Mouse (Mus musculus) neural tube, embryonic 15.5 days (tissue): ENCODE measurements around the gene Cldn7. TPM values are rescaled to one million over a fixed set of nuclear protein-coding genes. Genes with fewer than 3 reads are reported as not detected.
"Not testable (repeated sequence)": the region's sequence is repeated elsewhere in the genome, so short reads cannot be mapped to it uniquely, and the experiment has no call there.

ENCODE experiments used
- ATAC-seq: fragments of 200-750 bp; cut with Nextera tagmentation; 2 replicates; pipeline ENCODE4 v1.8.0; 2017; ENCODE audit warnings: mild to moderate bottlenecking, moderate TSS enrichment, moderate library complexity; ENCODE audit not compliant: low FRiP score
- H3K27ac ChIP-seq: fragments of 300-500 bp; sonication (generic); replicated peaks from 2 replicates; pipeline ENCODE4 v1.5.1; 2015; ENCODE audit warnings: mild to moderate bottlenecking, inconsistent platforms
- H3K27me3 ChIP-seq: fragments of 300-500 bp; sonication (generic); replicated peaks from 2 replicates; pipeline ENCODE4 v1.6.1; 2015; ENCODE audit warnings: inconsistent platforms
- H3K36me3 ChIP-seq: fragments of 300-500 bp; sonication (generic); 2 replicates; pipeline ENCODE4 v1.6.1; 2015; ENCODE audit warnings: inconsistent platforms
- H3K4me1 ChIP-seq: fragments of 300-500 bp; sonication (generic); 2 replicates; pipeline ENCODE4 v1.6.1; 2015; ENCODE audit warnings: inconsistent platforms
- H3K4me2 ChIP-seq: fragments of 300-500 bp; sonication (generic); 2 replicates; pipeline ENCODE4 v1.6.1; 2015; ENCODE audit warnings: inconsistent platforms, mild to moderate bottlenecking, moderate library complexity
- H3K4me3 ChIP-seq: fragments of 300-500 bp; sonication (generic); replicated peaks from 2 replicates; pipeline ENCODE4 v1.5.1; 2015; ENCODE audit warnings: mild to moderate bottlenecking, inconsistent platforms
- H3K9ac ChIP-seq: fragments of 300-500 bp; sonication (generic); replicated peaks from 2 replicates; pipeline ENCODE4 v1.6.1; 2015; ENCODE audit warnings: mild to moderate bottlenecking, inconsistent platforms
- H3K9me3 ChIP-seq: fragments of 300-500 bp; sonication (generic); replicated peaks from 2 replicates; pipeline ENCODE4 v1.6.1; 2016; ENCODE audit warnings: inconsistent platforms
- WGBS: fragments of 180-500 bp; shearing (Covaris S2); methylation state at CpG from one replicate; pipeline ENCODE4 v1.1.7; 2015; ENCODE audit warnings: mixed read lengths; 5-methylcytosine and 5-hydroxymethylcytosine counted together
- polyA plus RNA-seq: library from polyadenylated mRNA; unstranded; fragments of >200 nt; fragmentation: Nextera tagmentation; extraction: Ambion mirVana; gene quantifications from 2 replicates; pipeline ENCODE4 v1.2.1, GENCODE M21; 2015

The Cldn7 gene
- 0.33 and 64.8 TPM in 2 replicates for polyA plus RNA-seq

DNA sequence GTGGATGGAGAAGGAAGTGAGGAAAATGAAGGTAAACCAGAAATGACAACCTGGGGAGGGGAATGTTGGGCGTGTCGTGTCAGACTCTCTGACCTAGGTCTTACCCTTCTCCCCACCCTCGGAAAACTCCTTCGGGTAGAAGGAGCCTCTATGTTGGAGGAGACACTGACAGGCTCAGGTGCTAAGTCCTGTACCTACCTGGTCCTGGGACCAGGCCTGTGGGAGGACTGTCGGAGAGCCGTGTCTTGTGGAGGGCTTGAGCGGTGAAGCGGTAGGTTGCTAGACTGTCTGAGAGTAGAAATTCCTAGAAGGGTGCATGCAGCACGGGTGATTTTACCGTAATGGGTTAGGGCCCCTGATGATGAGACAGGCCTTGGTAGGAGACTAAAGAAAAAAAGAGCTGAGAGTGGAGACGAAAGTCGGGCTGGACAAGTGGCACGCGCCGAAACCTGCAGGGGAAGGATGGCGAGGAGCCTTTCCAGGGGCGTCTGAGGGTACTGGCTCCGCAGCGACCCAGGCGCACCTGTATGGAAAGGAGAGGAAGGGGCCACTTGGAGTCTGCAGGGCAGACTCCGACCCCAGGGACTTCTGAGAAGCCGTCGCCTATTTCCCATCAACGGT, at the start of gene Cldn7:
TSS of gene Cldn7 (plus strand) at position 130 of the 621 bp plus-strand sequence.
- no peaks in the 10 kb centered on the region for H3K9me3 ChIP-seq
- ATAC-seq = no peak
- H3K36me3 ChIP-seq = peaks cover 18% of the 10 kb centered on the region
- H3K4me1 ChIP-seq = peaks cover 18% of the 10 kb centered on the region
- peaks cover 83% of the 10 kb centered on the region for H3K27me3 ChIP-seq
- peak within 1 kb of the TSS; percentile 14; the same call in 1 of the 2 replicates for H3K4me3 ChIP-seq
- no peak within 1 kb of the TSS for H3K9ac ChIP-seq
- 18% methylated on average over 24 of the region's 24 CpGs for WGBS
- H3K27ac ChIP-seq = no peak within 1 kb of the TSS
- H3K4me2 ChIP-seq = peak within 1 kb of the TSS; percentile 34

DNA sequence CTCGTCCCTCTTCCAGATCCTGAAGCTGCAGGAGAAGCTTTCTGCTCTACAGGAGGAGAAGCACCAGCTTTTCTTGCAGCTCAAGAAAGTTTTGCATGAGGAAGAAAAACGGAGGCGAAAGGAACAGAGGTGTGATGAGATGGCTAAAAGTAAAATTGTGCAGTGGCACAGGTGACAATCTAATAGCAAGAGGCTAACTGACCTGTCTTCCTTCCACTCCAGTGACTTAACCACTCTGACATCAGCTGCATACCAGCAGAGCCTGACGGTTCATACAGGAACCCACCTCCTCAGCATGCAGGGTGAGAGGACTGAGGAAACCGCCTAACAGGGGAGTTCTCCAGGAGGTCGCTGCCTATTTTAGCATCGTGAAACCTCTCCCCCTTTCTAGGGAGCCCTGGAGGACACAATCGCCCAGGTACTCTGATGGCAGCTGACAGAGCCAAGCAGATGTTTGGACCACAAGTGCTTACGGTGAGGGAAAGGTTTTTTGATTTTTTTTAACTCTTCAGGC, 49.6 kb upstream of the Cldn7 start:
- Histone ChIP-seq H3K9me3 (no peaks in the 10 kb centered on the region), H3K36me3 (peaks cover 79% of the 10 kb centered on the region), H3K9ac (peak overlapping the region; percentile 82), H3K4me1 (peaks cover 55% of the 10 kb centered on the region), H3K27me3 (no peaks in the 10 kb centered on the region), H3K4me3 (peak overlapping the region; percentile 92), H3K4me2 (peak overlapping the region; percentile 99), H3K27ac (no peak overlapping the region)
- WGBS = 40% methylated on average over 9 of the region's 9 CpGs
- no peak for ATAC-seq

DNA sequence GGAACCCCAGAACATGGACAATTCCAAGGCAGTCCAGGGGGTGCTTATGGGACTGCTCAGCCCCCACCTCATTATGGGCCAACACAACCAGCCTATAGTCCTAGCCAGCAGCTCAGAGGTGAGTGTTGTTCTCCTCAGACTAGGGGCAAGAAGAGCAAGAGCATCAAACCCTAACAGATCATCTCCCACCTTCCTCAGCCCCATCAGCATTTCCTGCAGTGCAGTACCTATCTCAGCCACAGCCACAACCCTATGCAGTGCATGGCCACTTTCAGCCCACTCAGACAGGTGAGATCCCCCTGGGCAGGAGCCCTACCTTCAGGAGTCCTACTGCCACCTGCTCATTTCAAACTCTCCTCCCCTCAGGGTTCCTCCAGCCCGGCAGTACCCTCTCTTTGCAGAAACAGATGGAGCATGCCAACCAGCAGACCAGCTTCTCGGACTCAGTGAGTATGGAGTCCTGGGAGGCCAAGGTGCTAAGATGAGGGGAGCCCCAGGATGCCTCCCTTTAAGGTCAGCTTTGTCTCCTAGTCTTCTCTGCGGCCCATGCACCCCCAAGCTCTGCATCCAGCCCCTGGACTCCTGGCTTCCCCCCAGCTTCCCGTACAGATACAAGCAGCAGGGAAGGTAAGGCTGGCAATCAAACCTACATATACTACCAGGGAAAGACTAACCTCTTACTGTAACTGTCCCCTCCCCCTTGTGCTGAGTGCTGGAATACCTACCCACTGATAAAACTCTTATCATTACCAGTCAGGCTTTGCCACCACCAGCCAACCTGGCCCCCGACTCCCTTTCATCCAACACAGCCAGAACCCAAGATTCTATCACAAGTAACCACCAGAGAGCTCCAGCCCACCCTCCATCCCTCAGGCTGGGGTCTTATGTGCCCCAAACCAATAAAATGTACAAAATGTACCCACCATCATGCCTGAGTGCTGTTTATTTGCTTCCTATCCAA, 48.6 kb upstream of the Cldn7 start:
- WGBS = 74% methylated on average over 5 of the region's 5 CpGs
- H3K4me2 ChIP-seq = peak overlapping the region; percentile 99
- H3K27ac ChIP-seq = no peak overlapping the region
- H3K27me3 ChIP-seq = no peaks in the 10 kb centered on the region
- peaks cover 59% of the 10 kb centered on the region for H3K4me1 ChIP-seq
- H3K36me3 ChIP-seq = peaks cover 69% of the 10 kb centered on the region
- H3K4me3 ChIP-seq = 0 out of 2 replicates have a peak overlapping the region, but pooled peaks have one; percentile 1
- ATAC-seq = no peak
- H3K9me3 ChIP-seq = no peaks in the 10 kb centered on the region
- no peak overlapping the region for H3K9ac ChIP-seq

- whole genome bisulfite sequencing = 68% methylated on average over 7 of the region's 7 CpGs
- not testable (repeated sequence) for H3K4me2 ChIP-seq, H3K9me3 ChIP-seq, H3K9ac ChIP-seq, H3K27ac ChIP-seq, H3K4me3 ChIP-seq, ATAC-seq, H3K27me3 ChIP-seq
- Histone ChIP-seq H3K36me3 (peaks cover 61% of the 10 kb centered on the region), H3K4me1 (peaks cover 59% of the 10 kb centered on the region)
These were observed 47.8 kb upstream of the Cldn7 start for GRCm38 (mm10) chr11:69916652-69917378.

- no peak overlapping the region for H3K4me2 ChIP-seq
- ATAC-seq = no peak
- WGBS = 92% methylated on average over 8 of the region's 8 CpGs
- H3K9ac ChIP-seq = no peak overlapping the region
- peaks cover 63% of the 10 kb centered on the region for H3K4me1 ChIP-seq
- H3K27me3 ChIP-seq = no peaks in the 10 kb centered on the region
- H3K36me3 ChIP-seq = peaks cover 54% of the 10 kb centered on the region
- H3K4me3 ChIP-seq = no peak overlapping the region
- no peaks in the 10 kb centered on the region for H3K9me3 ChIP-seq
- no peak overlapping the region for H3K27ac ChIP-seq
These were observed 47.1 kb upstream of the Cldn7 start for GRCm38 (mm10) chr11:69917379-69917948.

- H3K27me3 ChIP-seq = no peaks in the 10 kb centered on the region
- no peak overlapping the region for H3K9ac ChIP-seq
- no peak overlapping the region for H3K4me2 ChIP-seq
- H3K36me3 ChIP-seq = peaks cover 48% of the 10 kb centered on the region
- H3K4me1 ChIP-seq = peaks cover 64% of the 10 kb centered on the region
- WGBS = 83% methylated on average over 5 of the region's 5 CpGs
- no peak for ATAC-seq
- no peaks in the 10 kb centered on the region for H3K9me3 ChIP-seq
- H3K27ac ChIP-seq = no peak overlapping the region
- H3K4me3 ChIP-seq = no peak overlapping the region
These were observed 46.5 kb upstream of the Cldn7 start for GRCm38 (mm10) chr11:69918118-69918517.

- 84% methylated on average over 9 of the region's 9 CpGs for WGBS
- H3K4me2 ChIP-seq = peak overlapping the region; percentile 95
- H3K36me3 ChIP-seq = peaks cover 45% of the 10 kb centered on the region
- ATAC-seq = no peak
- peak overlapping the region; percentile 87 for H3K4me3 ChIP-seq
- peak overlapping the region; percentile 92; the same call in 1 of the 2 replicates for H3K9ac ChIP-seq
- peaks cover 59% of the 10 kb centered on the region for H3K4me1 ChIP-seq
- no peaks in the 10 kb centered on the region for H3K9me3 ChIP-seq
- H3K27ac ChIP-seq = peak overlapping the region; percentile 95; the same call in 1 of the 2 replicates
- no peaks in the 10 kb centered on the region for H3K27me3 ChIP-seq
These were observed 45.5 kb upstream of the Cldn7 start for GRCm38 (mm10) chr11:69919053-69919452.

DNA sequence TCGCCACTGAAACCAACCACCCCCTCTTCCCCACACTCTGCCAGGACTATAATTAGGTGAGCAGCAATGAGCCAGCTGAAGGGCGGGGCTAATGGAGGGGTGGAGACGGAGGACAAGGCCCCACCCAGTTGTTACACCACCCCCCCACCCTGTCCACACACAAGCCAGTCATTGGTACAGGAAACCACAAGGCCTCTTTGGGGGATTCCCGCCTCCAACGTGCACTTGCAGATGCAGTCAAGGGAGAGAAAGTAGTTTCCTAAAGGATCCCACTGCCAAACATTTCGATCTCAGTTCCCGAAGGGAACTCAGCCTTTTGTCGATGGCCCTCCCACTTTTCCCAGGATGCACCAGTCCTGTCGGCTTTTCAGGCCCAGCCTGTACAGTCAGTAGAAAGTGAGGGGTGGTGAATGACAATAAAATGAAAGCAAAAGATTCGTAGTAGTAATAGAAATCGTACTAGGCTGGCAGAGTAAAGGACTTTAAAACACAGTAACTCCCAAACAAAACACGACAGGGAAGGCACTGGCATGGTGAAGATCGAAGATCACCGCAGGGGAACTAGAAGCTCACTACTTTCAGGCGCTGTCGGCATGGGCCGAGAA, 44.8 kb upstream of the Cldn7 start:
- peak overlapping the region; percentile 95 for H3K4me2 ChIP-seq
- ATAC-seq = no peak
- H3K36me3 ChIP-seq = peaks cover 44% of the 10 kb centered on the region
- no peaks in the 10 kb centered on the region for H3K9me3 ChIP-seq
- H3K4me1 ChIP-seq = peaks cover 52% of the 10 kb centered on the region
- H3K9ac ChIP-seq = peak overlapping the region; percentile 92
- WGBS = 1% methylated on average over 17 of the region's 17 CpGs
- peak overlapping the region; percentile 87 for H3K4me3 ChIP-seq
- H3K27ac ChIP-seq = peak overlapping the region; percentile 95
- no peaks in the 10 kb centered on the region for H3K27me3 ChIP-seq

DNA sequence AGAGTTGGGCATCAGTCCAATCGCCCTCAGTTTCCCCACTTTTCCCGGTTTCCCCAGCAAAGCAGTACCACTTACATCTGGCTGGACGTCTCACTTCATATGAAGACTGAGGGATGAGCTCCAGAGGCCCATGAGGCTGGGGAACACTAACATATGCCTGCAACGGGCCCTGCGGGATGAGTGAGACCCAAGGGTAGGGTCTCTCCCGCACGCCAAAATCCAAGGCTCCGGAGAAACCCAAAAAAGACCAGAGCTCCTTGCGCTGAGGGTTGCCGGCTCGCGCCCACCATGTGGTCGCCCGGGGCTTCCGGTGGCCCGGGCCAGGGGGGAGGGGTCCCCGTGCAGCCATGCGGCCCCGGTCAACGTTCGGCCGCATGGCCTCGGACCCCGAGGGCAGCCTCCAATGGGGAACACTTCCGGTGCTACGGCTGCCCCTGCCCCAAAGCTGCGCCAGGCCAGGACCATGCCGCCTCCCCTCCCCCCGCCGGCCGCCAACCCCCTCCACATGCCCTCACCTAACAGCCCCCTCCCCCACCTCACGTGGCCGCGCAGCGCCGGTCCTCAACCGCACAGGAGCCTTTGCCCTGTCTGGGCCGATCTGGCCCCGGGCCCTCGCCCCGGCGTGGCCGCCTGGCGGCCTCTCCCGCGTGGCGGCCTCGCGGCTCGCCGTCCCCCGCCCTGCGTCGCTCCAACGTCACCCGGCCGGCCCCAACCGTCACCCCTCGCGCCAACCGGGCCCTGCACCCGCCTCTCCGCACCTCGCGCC, 44.1 kb upstream of the Cldn7 start:
- Histone ChIP-seq H3K4me1 (peaks cover 46% of the 10 kb centered on the region), H3K27ac (peak overlapping the region; percentile 95), H3K27me3 (no peaks in the 10 kb centered on the region), H3K9ac (peak overlapping the region; percentile 92), H3K9me3 (no peaks in the 10 kb centered on the region), H3K4me2 (peak overlapping the region; percentile 95), H3K4me3 (peak overlapping the region; percentile 87), H3K36me3 (peaks cover 37% of the 10 kb centered on the region)
- ATAC-seq = peak; percentile 13
- WGBS = under 1% methylated on average over 62 of the region's 65 CpGs
